Mouse (Mus musculus) cerebellum, postnatal 4 days (tissue): ENCODE results near the gene Crk.
A peak's percentile ranks its signal among the peaks of the same experiment; 100 is the strongest.

Source experiments
- DNase-seq, 2 experiments: peaks; one replicate each; pipeline ENCODE4 v3.0.0; 2022; ENCODE audit warnings: low spot score in 2 of 2, mixed read lengths in 1 of 2

The Crk gene

GRCm38 (mm10) chr11:75655621-75656545 is 23.2 kb upstream of the Crk start:
- peak in 1 of 2 experiments; percentile 26 for DNase-seq

DNA sequence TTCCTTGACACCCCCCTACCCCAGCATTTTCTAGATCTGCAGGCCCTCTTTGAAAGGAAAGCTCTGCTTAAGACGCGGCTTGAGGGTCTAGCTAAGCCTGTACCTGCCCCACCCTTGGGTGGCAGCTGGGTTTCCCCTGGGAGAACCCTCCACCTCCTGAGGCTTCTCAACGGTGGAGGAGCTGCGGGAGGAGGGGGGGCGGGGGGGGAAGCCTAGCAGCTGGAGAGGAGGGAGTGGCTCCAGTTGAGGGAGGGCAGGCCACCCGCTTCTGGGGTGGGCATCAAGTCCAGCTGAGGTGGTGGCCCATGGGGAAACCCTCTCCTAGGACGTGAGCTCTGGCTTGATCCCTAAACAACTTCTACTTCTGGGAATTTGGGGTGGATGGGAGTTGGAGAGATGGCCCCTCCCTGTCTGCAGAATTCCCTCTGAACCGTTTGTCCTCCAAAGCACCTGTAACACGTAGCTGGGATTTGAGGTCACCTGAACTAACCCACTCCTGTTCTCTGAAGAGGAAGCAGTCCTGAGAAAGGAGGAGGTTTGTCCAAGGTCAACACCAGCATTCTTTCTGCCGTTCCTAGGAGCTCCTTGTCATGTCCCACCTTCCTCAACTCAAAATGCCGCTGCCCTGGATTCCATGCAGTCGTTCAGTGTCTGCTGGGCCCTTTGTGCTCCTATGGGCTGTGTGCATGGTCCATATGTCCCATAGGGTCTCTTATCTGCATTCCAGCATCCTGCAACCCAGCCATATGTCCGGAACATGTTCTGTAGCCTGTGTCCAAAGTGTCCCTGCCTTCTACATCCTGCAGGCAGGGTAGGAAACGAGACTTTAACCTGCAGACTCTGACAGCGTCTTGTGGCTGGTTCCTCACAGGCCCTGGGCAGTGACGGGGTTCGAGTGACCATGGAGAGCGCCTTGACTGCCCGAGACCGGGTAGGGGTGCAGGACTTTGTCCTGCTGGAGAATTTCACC is 22.2 kb upstream of the Crk start:
- DNase-seq = no peak

- DNase-seq = no peak
These were observed 21.2 kb upstream of the Crk start for GRCm38 (mm10) chr11:75657841-75658240.

DNA sequence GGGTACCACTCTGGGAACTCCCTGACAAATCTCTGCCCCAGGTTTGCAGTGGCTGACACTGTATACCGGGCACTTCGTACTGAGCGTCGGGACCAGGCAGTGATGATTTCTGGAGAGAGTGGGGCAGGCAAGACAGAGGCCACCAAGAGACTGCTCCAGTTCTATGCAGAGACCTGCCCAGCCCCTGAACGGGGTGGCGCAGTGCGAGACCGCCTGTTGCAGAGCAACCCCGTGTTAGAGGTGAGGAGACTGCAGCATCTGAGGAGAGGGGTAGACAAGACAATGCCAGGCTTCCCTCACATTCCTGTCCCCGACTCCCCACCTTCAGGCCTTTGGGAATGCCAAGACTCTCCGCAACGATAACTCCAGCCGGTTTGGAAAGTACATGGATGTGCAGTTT is 20.7 kb upstream of the Crk start:
- DNase-seq = no peak

GRCm38 (mm10) chr11:75658996-75659750 is 19.9 kb upstream of the Crk start:
- no peak for DNase-seq

DNA sequence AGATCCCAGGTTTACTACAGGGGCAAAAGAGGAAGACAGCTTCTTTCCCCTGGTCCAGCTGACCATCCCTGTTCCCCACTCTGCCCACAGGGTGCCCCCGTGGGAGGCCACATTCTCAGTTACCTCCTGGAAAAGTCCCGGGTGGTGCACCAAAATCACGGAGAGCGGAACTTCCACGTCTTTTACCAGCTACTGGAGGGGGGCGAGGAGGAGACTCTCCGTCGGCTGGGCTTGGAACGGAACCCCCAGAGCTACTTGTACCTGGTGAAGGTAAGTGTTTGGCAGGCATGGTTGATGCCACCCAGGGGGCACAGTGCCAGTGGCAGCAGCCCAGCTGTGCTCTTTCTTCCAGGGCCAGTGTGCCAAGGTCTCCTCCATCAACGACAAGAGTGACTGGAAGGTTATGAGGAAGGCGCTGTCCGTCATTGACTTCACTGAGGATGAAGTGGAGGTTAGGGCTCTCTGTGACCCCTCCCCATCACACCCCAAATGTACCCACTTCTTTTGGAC is 18.9 kb upstream of the Crk start:
- DNase-seq = no peak

DNA sequence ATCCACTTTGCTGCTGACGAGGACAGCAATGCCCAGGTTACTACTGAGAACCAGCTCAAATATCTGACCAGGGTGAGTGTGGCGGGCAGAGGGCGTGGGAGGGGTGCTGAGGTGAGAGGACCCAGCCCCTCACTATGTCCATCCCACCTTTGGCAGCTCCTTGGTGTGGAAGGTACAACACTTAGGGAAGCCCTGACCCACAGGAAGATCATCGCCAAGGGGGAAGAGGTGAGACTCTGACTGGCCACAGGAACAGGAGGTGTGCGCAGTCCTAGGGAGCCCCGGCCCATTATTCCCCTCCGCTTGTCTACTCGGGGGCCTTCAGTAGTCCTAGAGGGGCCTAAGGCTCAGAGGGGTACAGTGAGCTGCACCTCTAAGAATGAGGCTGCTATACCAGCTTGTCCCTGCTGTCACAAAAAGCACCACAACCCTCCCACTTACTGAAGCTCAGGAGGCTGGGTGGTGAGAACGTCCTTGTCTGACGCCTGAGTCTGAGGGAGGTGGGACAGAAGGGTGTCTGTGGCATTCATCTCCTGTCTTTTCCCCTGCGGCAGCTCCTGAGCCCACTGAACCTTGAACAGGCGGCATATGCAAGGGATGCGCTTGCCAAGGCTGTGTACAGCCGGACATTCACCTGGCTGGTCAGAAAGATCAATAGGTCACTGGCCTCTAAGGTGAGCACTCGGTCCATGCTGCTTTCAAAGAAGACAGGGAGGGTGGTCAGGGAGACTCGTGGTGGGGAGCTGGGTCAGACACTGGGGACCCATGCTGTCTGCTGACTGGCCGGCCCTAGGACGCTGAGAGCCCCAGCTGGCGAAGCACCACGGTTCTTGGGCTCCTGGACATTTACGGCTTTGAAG is 17.9 kb upstream of the Crk start:
- DNase-seq = no peak

GRCm38 (mm10) chr11:75662131-75662530 is 16.9 kb upstream of the Crk start:
- DNase-seq = no peak

DNA sequence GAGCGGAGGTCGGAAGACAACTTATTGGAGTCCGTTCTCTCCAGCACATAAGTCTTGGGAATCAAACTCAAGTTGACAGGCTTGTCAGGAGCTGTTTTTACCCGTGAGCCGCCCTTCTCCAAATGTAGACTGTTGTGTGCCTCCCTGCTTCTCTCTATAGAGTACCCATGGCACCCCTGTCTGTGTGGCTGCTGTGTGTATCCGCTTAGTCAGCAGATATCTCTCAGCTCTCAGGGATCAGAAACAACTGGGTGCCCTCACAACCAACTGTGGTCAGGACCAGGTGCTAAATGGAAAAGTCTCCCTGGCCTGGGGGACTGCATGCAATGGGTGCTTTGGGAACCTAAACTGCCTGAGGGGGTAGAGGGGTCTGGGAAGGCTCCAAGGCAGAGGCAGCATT is 12.8 kb upstream of the Crk start:
- DNase-seq = no peak

DNA sequence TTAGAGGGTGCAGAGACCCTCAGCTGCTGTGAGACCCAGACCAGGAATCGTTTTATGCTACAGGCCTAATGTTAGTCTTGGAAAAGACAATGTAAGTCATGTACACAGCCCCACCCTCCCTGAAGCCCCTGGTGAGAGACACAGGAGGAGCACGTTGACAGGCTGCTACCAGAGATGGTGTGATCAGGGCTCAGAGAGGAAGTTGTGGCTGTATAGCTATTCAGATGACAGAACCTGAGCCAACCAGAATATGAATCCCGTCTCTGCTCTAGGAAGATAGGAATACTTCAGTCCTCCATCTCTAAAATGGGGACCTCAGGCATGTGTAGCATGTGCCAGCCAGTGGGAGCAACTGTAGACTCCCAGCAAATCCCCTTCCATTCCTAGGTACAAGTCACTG is 10.4 kb upstream of the Crk start:
- DNase-seq = no peak

DNA sequence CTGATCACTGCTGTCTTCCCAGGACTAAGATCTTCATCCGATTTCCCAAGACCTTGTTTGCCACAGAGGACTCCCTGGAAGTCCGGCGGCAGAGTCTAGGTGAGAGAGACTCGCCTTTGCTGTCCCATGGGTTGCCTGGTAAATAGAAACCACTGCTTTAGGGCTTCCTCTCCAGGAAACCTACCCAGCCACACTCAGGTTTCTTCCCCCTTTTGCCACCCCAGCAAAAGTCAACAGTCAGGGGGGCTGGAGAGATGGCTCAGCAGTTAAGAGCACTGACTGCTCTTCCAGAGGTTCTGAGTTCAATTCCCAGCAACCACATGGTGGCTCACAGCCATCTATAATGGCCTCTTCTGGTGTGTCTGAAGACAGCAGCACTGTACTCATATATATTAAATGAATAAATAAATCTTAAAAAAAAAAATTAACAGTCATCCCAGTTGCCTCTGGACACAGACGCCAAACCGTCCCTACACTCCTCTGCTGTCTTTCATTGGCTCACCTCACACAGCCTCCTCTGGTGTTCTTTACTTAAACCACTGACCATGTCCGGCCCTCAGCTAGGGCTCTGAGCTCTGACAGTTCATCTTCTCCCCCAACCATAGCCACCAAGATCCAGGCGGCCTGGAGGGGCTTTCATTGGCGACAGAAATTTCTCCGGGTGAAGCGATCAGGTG is 9.7 kb upstream of the Crk start:
- no peak for DNase-seq

GRCm38 (mm10) chr11:75669853-75670200 is 9.2 kb upstream of the Crk start:
- DNase-seq = no peak

GRCm38 (mm10) chr11:75671426-75672180 is 7.5 kb upstream of the Crk start:
- no peak for DNase-seq

DNA sequence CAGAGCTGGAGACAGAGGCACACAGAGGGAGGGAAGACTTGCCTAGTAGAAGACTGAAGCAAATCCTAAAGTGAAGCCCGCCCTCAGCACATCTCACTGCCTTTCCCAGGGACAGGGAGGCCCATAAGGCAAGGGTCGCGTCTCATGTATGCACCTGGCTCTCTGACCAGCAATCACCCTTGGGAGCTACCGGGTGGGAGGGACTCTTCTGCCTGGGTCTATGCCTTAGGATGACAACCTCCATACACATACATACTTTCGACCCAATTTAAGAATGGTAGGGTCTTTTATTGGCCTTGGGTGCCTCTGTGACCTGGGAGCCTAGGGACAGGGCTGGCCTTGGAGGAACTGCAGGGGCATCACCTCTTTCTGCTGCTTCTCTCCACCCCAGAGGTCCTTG is 5.6 kb upstream of the Crk start:
- no peak for DNase-seq

DNA sequence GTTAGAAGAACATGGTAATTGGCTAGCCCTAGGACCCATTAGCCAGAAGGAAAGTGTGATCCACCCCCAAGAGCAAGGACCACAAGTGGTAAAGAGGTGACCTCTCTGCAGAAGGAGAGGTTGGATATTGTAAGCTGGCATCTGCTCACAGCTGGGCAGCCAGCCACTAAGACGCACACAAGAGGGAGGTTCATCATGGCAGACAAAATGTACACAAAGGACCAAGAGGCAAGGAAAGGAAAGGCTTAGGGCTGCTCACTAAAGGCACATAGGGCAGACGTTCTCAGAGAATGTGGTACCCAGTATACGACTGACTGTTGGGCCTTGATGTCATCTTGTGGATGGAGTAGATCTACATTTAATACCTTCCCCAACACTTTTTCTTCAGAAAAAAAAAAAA is 4.2 kb upstream of the Crk start:
- DNase-seq = no peak

DNA sequence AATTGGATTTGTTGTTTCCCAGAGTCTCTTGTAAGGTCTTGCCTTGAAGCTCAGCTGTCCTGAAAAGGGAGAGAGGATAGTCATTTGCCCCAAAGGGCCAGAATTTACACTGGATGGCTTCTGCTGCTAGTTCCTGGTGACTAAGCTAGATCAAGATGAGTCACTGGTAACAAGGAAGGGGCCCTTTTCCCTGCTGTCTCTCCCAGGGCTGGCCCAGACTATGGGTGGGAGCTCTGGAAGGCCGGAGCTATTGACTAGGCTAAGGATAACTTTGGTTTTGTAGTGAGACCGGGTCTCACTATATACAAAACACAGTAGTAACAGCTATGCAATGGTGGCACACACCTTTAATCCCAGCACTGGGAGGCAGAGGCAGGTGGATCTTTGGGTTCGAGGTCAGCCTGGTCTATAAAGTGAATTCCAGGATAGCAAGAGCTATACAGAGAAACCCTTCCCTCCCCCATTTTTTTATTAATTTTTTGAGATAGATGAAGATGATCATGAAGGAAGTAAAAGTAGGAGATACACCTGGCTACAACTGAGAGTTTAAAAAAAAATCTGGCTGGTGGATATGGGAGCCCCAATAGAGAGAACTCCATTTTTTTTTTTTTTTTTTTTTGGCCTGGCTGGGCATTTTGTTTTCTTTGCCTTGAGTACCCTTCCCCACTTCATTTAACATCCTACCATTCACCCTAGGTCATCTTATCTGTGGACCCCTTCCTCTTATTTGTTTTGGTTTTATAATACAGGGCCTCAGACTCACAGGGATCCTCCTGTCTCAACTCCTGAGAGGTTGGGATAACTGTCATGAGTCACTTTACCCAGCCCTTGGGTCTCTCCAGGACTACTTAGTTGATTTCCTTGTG is 945 bp upstream of the Crk start:
- no peak for DNase-seq

DNA sequence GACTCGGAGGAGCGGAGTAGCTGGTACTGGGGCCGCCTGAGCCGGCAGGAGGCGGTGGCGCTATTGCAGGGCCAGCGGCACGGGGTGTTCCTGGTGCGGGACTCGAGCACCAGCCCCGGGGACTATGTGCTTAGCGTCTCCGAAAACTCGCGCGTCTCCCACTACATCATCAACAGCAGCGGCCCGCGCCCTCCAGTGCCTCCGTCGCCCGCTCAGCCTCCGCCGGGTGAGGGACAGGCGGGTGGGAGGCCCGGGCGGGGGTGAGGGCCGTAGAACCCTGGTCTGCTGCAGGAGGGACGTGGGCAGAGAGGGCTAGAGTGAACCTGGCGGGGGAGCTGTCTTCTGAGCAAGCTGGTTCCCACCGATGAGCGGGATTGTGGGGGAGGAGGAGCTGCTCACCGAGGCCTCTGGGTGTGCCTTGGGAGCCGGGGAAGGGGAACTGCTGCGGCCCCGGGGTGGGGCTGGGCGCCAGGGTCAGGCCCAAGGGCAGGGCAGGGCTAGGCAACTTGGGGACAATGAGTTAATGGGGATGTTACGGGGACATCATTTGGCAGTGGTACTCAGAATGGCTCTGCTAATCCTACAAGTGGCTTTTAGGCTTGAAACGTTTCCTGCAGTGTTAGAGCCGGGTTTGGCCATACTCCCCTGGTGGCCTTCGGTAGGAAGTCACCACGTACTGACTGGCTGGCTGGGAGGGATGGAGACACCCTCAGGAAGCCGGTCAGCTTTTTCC is 546 bp downstream of the Crk start:
- DNase-seq = peak in 1 of 2 experiments; percentile 24

DNA sequence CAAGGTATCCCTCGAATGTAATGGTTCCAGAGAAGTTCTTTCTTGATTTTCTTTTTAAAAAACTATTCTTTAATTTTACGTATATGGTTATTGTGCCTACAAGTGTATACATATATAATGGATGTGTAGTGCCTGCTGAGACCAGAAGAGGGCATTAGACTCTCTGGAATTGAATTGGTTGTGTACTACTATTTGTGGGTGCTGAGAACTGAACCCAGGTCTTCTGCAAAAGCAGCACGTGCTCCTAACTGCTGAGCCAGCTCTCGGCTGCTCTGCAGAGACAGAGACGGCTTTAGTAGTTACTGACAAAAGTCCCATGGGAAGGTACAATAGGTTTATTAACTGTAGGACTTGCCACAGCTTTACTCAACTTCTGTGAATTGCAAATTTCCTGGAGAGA is 5.4 kb downstream of the Crk start:
- no peak for DNase-seq
